Mouse (Mus musculus): Measurements from ENCODE around the gene Fam19a3. TPM values are rescaled to one million over a fixed set of nuclear protein-coding genes. Genes with fewer than 3 reads are reported as not detected.

Gene Fam19a3
- polyA plus RNA-seq, 1 experiment from 2014 or later = 1.2 TPM

DNA sequence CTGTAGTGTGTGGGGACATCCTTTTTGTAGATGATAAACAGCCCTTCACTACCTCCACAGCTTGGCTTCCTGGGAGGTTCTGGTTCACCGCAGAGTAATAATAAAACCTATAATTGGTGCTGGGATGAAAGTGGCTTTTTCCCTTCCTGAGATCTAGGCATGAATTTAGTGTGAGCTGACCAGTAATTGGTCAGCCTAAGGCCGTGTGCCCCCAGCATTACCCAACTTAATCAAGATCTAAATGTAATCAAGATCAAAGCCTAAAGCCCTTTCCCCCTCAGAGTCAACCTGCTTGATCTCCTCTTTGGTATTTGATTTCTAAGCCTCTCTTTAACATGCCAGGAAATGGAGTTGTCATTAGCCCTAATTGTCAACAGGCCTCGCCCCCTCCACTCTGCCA lies 48.7 kb downstream of the Fam19a3 start:
- Histone ChIP-seq H3K4me3 (ENCODE audit: low read depth, low read length) (no peak overlapping the region), H3K4me2 (no peak overlapping the region), H3K36me3 (ENCODE audit: control insufficient read depth, insufficient read depth, low read length) (no peaks in the 10 kb centered on the region), H3K4me1 (ENCODE audit: control insufficient read depth, insufficient read depth, low read length) (no peaks in the 10 kb centered on the region), H3K9ac (ENCODE audit: low read depth, low read length) (no peak overlapping the region), H3K9me3 (replicated peaks; ENCODE audit: control insufficient read depth, low read length) (no peaks in the 10 kb centered on the region), H3K27me3 (ENCODE audit: control insufficient read depth, insufficient read depth, low read length) (no peaks in the 10 kb centered on the region), H3K27ac (ENCODE audit: low read depth, low read length) (no peak overlapping the region)
- ATAC-seq (replicated peaks; ENCODE audit: insufficient number of reproducible peaks, low FRiP score, low TSS enrichment) = no peak
- WGBS (ENCODE audit: insufficient replicate concordance) = 63% methylated on average over 3 of the region's 3 CpGs

DNA sequence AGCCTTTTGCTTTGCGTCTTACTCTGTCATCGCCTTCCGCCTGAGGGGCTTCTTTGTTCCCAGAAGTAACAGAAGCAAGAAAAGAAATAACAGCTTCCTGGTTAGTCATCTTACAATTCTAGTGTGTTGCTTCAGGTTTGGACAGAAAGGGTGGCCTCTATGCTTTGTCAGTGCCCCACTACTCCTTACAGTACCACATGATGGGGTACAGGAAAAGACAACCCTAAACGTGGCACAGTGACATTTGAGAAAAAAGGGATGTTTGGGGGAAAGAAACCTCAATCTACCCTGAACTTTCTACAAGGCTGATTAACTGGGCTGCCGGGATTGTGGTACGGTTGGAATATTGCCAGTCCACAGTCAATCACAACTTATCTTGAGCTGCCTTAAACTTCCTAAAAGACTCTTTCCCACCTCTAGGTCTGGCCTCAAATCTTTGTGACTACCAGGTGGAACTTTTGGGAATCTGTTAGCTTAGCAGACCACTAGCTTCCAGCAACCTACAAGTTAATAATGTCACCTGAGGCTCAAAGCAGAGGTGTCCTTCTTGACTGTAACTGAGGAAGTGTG lies 52.3 kb downstream of the Fam19a3 start:
- Histone ChIP-seq H3K9ac (ENCODE audit: low read depth, low read length) (no peak overlapping the region), H3K9me3 (replicated peaks; ENCODE audit: control insufficient read depth, low read length) (no peaks in the 10 kb centered on the region), H3K27ac (ENCODE audit: low read depth, low read length) (no peak overlapping the region), H3K36me3 (ENCODE audit: control insufficient read depth, insufficient read depth, low read length) (no peaks in the 10 kb centered on the region), H3K4me2 (no peak overlapping the region), H3K27me3 (ENCODE audit: control insufficient read depth, insufficient read depth, low read length) (no peaks in the 10 kb centered on the region), H3K4me1 (ENCODE audit: control insufficient read depth, insufficient read depth, low read length) (no peaks in the 10 kb centered on the region), H3K4me3 (ENCODE audit: low read depth, low read length) (no peak overlapping the region)
- ATAC-seq (replicated peaks; ENCODE audit: insufficient number of reproducible peaks, low FRiP score, low TSS enrichment) = no peak
- 48% methylated on average over 6 of the region's 6 CpGs for WGBS (ENCODE audit: insufficient replicate concordance)

Other genes starting within 250 kb of the Fam19a3 start
- gene Slc16a1, start 143.2 kb downstream of the Fam19a3 start, polyA plus RNA-seq (2014; fragmentation: Nextera tagmentation; extraction: Ambion mirVana) = 76.4 and 84.3 TPM in 2 replicates
- gene Ppm1j, start 784 bp downstream of the Fam19a3 start, polyA plus RNA-seq (2014; fragmentation: Nextera tagmentation; extraction: Ambion mirVana) = 23.5 and 36.9 TPM in 2 replicates
- 242 and 272 TPM in 2 replicates for gene Rhoc, start 6.5 kb upstream of the Fam19a3 start, polyA plus RNA-seq (2014; fragmentation: Nextera tagmentation; extraction: Ambion mirVana)
- gene Mov10, start 36.7 kb upstream of the Fam19a3 start, polyA plus RNA-seq (2014; fragmentation: Nextera tagmentation; extraction: Ambion mirVana) = 35.7 and 41.2 TPM in 2 replicates
- 24.2 and 29.4 TPM in 2 replicates for gene St7l, start 82.2 kb upstream of the Fam19a3 start, polyA plus RNA-seq (2014; fragmentation: Nextera tagmentation; extraction: Ambion mirVana)
- gene Capza1, start 82.7 kb upstream of the Fam19a3 start, polyA plus RNA-seq (2014; fragmentation: Nextera tagmentation; extraction: Ambion mirVana) = 183 and 215 TPM in 2 replicates
- 1.7 and 1.9 TPM in 2 replicates for gene Wnt2b, start 180.1 kb upstream of the Fam19a3 start, polyA plus RNA-seq (2014; fragmentation: Nextera tagmentation; extraction: Ambion mirVana)

Measured in heart, embryonic 11.5 days (tissue).